Mouse (Mus musculus) kidney, embryonic 14.5 days (tissue): ENCODE measurements at regions not wholly inside any gene's neighbourhood (a gene's known extent, or its start where the extent isn't known, plus 50 kb on each side); places are given as distances from the start of the nearest gene placed in this dataset. TPM values are rescaled to one million over a fixed set of nuclear protein-coding genes. Genes with fewer than 3 reads are reported as not detected.

Experiments used
- ATAC-seq: fragments of 200-750 bp; cut with Nextera tagmentation; 2 replicates; pipeline ENCODE4 v1.8.0; 2017; ENCODE audit warnings: moderate number of reproducible peaks, mild to moderate bottlenecking, moderate TSS enrichment, moderate library complexity; ENCODE audit not compliant: low FRiP score, low TSS enrichment
- H3K27ac ChIP-seq: fragments of 300-500 bp; sonication (generic); 2 replicates; pipeline ENCODE4 v1.5.1; 2014; ENCODE audit warnings: low read depth, mild to moderate bottlenecking, low read length, moderate library complexity, mixed read lengths
- H3K27me3 ChIP-seq: fragments of 300-500 bp; sonication (generic); 2 replicates; pipeline ENCODE4 v1.6.1; 2014; ENCODE audit warnings: mild to moderate bottlenecking, low read length; ENCODE audit not compliant: control insufficient read depth, insufficient read depth
- H3K36me3 ChIP-seq: fragments of 300-500 bp; sonication (generic); 2 replicates; pipeline ENCODE4 v1.6.1; 2014; ENCODE audit warnings: low read length, mixed read lengths; ENCODE audit not compliant: control insufficient read depth, insufficient read depth
- H3K4me1 ChIP-seq: fragments of 300-500 bp; sonication (generic); 2 replicates; pipeline ENCODE4 v1.6.1; 2014; ENCODE audit warnings: low read length, mixed read lengths; ENCODE audit not compliant: control insufficient read depth, insufficient read depth
- H3K4me2 ChIP-seq: fragments of 300-500 bp; sonication (generic); replicated peaks from 2 replicates; pipeline ENCODE4 v1.6.1; 2014; ENCODE audit warnings: low read depth, mild to moderate bottlenecking, low read length
- H3K4me3 ChIP-seq: fragments of 300-500 bp; sonication (generic); 2 replicates; pipeline ENCODE4 v1.5.1; 2014; ENCODE audit warnings: mild to moderate bottlenecking, low read length
- H3K9ac ChIP-seq: fragments of 300-500 bp; sonication (generic); 2 replicates; pipeline ENCODE4 v1.6.1; 2014; ENCODE audit warnings: low read depth, mild to moderate bottlenecking, low read length, moderate library complexity
- H3K9me3 ChIP-seq: fragments of 300-500 bp; sonication (generic); 2 replicates; pipeline ENCODE4 v1.6.1; 2016; ENCODE audit warnings: low read length; ENCODE audit not compliant: control insufficient read depth
- WGBS: fragments of 180-500 bp; shearing (Covaris S2); extraction: QIAGEN DNeasy Blood & Tissue Kit; methylation state at CpG from one replicate; pipeline ENCODE4 v1.1.7; 2014; 5-methylcytosine and 5-hydroxymethylcytosine counted together
- microRNA counts: library from miRNA; unstranded; fragments of <30 nt; microRNA quantifications from one replicate; lab custom pipeline; 2017
- microRNA-seq: library from miRNA; unstranded; fragments of <30 nt; microRNA quantifications from one replicate; pipeline ENCODE4, GENCODE M21; 2016

GRCm38 (mm10) chr8:64281598-64281997, 75.5 kb upstream of the Tll1 start:
- Histone ChIP-seq H3K9ac (no peak overlapping the region), H3K36me3 (no peaks in the 10 kb centered on the region), H3K4me1 (no peaks in the 10 kb centered on the region), H3K27me3 (no peaks in the 10 kb centered on the region), H3K4me3 (no peak overlapping the region), H3K9me3 (no peaks in the 10 kb centered on the region), H3K27ac (no peak overlapping the region), H3K4me2 (no peak overlapping the region)
- WGBS: 77% methylated on average over 3 of the region's 3 CpGs
- ATAC-seq: no peak

DNA sequence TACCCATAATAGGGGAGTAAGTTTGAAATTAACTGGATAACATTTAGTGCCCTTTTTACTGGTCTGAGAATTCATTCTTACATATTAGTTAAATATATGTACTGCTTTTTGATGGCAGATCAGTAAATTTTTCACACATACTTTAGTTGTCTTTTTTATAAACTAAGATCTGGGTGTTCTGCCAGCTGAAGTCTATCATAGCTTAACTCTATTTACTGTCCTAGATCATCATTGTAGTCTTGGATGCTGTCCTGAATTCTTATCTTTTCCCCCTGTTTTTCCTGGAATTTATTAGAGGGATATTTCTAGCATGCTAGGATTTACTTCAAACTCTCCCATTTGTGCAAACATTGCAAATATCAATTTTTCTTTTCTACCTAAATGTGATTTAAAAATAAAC, 74.3 kb upstream of the Tll1 start:
- Histone ChIP-seq H3K4me2 (no peak overlapping the region), H3K9ac (no peak overlapping the region), H3K9me3 (no peaks in the 10 kb centered on the region), H3K4me1 (no peaks in the 10 kb centered on the region), H3K27me3 (no peaks in the 10 kb centered on the region), H3K27ac (no peak overlapping the region), H3K4me3 (no peak overlapping the region), H3K36me3 (no peaks in the 10 kb centered on the region)
- ATAC-seq: no peak

- ATAC-seq: no peak
- WGBS: 43% methylated on average over 6 of the region's 6 CpGs
- no peaks in the 10 kb centered on the region for H3K4me1 ChIP-seq
- no peak overlapping the region for H3K9ac ChIP-seq
- H3K36me3 ChIP-seq: no peaks in the 10 kb centered on the region
- no peak overlapping the region for H3K27ac ChIP-seq
- no peaks in the 10 kb centered on the region for H3K27me3 ChIP-seq
- no peak overlapping the region for H3K4me2 ChIP-seq
- no peaks in the 10 kb centered on the region for H3K9me3 ChIP-seq
- H3K4me3 ChIP-seq: no peak overlapping the region
Observed at GRCm38 (mm10) chr8:64276058-64276457, 70.0 kb upstream of the Tll1 start.

DNA sequence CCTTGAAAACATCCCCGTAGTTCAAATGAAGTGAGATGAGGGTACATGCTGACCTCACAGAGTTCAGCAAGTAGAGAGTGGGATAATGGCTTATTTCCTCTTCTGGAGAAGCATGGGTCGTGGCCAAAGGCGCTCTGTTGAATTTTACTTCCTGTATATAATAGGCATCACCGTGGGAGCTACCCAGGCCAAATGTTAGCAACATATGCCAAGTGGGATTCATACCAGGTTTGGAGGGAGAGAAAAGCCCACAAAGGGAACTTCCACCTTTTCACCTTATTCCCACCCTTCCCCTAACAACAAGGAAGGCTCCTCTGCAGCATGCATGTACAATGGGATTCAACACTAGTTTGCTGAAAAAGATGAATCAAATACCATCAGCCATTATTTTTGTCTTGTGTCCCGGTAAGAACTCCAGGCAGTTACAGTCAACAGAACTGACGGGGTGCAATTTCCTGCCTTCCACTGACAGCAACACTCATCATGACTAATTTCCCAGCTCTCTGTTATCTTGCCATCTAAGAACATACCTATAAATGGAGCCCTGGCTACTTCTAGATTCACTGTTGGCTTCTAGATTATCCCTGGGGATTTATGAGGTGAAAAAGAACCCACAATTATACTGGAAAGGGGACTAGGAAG, 59.4 kb upstream of the Tll1 start:
- Histone ChIP-seq H3K27me3 (no peaks in the 10 kb centered on the region), H3K36me3 (no peaks in the 10 kb centered on the region), H3K4me1 (no peaks in the 10 kb centered on the region), H3K27ac (no peak overlapping the region), H3K4me3 (no peak overlapping the region), H3K9me3 (no peaks in the 10 kb centered on the region), H3K9ac (no peak overlapping the region), H3K4me2 (no peak overlapping the region)
- no peak for ATAC-seq
- WGBS: 65% methylated on average over 6 of the region's 6 CpGs

MicroRNAs encoded in the stretch of these regions (microRNA counts, 519-probe panel; counts per million panel counts)
- not detected for microRNA mmu-miR-710 (lab: Ali Mortazavi, UCI)

Small RNAs in the stretch of these regions (microRNA-seq; reads per million reads assigned to microRNA genes)
- gene Mir710: not detected
